Mouse (Mus musculus): ENCODE data around the gene Prdm11.

The Prdm11 gene

GRCm38 (mm10) chr2:93045818-93046508 is at the start of gene Prdm11:
Prdm11 (minus strand) TSS chr2:93046167.
- no peak for DNase-seq (ENCODE audit: low spot score in 2 of 2)

- no peak for DNase-seq (ENCODE audit: low spot score in 2 of 2)
Observed at GRCm38 (mm10) chr2:93092347-93092746, 46.4 kb upstream of the Prdm11 start.

GRCm38 (mm10) chr2:93091679-93092078 is 45.7 kb upstream of the Prdm11 start:
- peak in 1 of 2 experiments; percentile 47 for DNase-seq (ENCODE audit: low spot score in 2 of 2)

- no peak for DNase-seq (ENCODE audit: low spot score in 2 of 2)
Observed at GRCm38 (mm10) chr2:93089379-93090089, 43.6 kb upstream of the Prdm11 start.

- no peak for DNase-seq (ENCODE audit: low spot score in 2 of 2)
Observed at GRCm38 (mm10) chr2:93088006-93088405, 42.0 kb upstream of the Prdm11 start.

- DNase-seq (ENCODE audit: low spot score in 2 of 2), result peak in 1 of 2 experiments; percentile 40
Observed at GRCm38 (mm10) chr2:93085291-93086027, 39.5 kb upstream of the Prdm11 start.

- DNase-seq (ENCODE audit: low spot score in 2 of 2), result no peak
Observed at GRCm38 (mm10) chr2:93084481-93084880, 38.5 kb upstream of the Prdm11 start.

- no peak for DNase-seq (ENCODE audit: low spot score in 2 of 2)
Observed at GRCm38 (mm10) chr2:93083317-93083716, 37.4 kb upstream of the Prdm11 start.

- DNase-seq (ENCODE audit: low spot score in 2 of 2), result no peak
Observed at GRCm38 (mm10) chr2:93082846-93083245, 36.9 kb upstream of the Prdm11 start.

- DNase-seq (ENCODE audit: low spot score in 2 of 2), result no peak
Observed at GRCm38 (mm10) chr2:93080871-93081608, 35.1 kb upstream of the Prdm11 start.

GRCm38 (mm10) chr2:93079394-93079793 is 33.4 kb upstream of the Prdm11 start:
- DNase-seq (ENCODE audit: low spot score in 2 of 2), result no peak

GRCm38 (mm10) chr2:93076578-93076955 is 30.6 kb upstream of the Prdm11 start:
- DNase-seq (ENCODE audit: low spot score in 2 of 2), result no peak

GRCm38 (mm10) chr2:93075738-93076577 is 30.0 kb upstream of the Prdm11 start:
- peak; percentile 57 to 81 for DNase-seq (ENCODE audit: low spot score in 2 of 2)

GRCm38 (mm10) chr2:93071656-93072055 is 25.7 kb upstream of the Prdm11 start:
- DNase-seq (ENCODE audit: low spot score in 2 of 2), result peak in 1 of 2 experiments; percentile 59

GRCm38 (mm10) chr2:93068942-93069341 is 23.0 kb upstream of the Prdm11 start:
- peak in 1 of 2 experiments; percentile 38 for DNase-seq (ENCODE audit: low spot score in 2 of 2)

GRCm38 (mm10) chr2:93063347-93063746 is 17.4 kb upstream of the Prdm11 start:
- DNase-seq (ENCODE audit: low spot score in 2 of 2), result peak in 1 of 2 experiments; percentile 75

GRCm38 (mm10) chr2:93051873-93052272 is 5.9 kb upstream of the Prdm11 start:
- DNase-seq (ENCODE audit: low spot score in 2 of 2), result no peak

GRCm38 (mm10) chr2:93048601-93049323 is 2.8 kb upstream of the Prdm11 start:
- DNase-seq (ENCODE audit: low spot score in 2 of 2), result no peak

GRCm38 (mm10) chr2:93047491-93048050 is 1.6 kb upstream of the Prdm11 start:
- no peak for DNase-seq (ENCODE audit: low spot score in 2 of 2)

GRCm38 (mm10) chr2:93047036-93047435 is 1.1 kb upstream of the Prdm11 start:
- no peak for DNase-seq (ENCODE audit: low spot score in 2 of 2)
